Mouse (Mus musculus) liver, embryonic 15.5 days (tissue): ENCODE measurements around the gene Gm13277. TPM values are rescaled to one million over a fixed set of nuclear protein-coding genes. Genes with fewer than 3 reads are reported as not detected.
"Not testable (repeated sequence)": the region's sequence is repeated elsewhere in the genome, so short reads cannot be mapped to it uniquely, and the experiment has no call there.

ENCODE experiments used
- ATAC-seq: fragments of 200-750 bp; cut with Nextera tagmentation; 2 replicates; pipeline ENCODE4 v1.8.0; 2017; ENCODE audit warnings: moderate number of reproducible peaks, mild to moderate bottlenecking, moderate library complexity; ENCODE audit not compliant: insufficient read depth
- H3K27ac ChIP-seq: fragments of 300-500 bp; sonication (generic); replicated peaks from 2 replicates; pipeline ENCODE4 v1.5.1; 2015; ENCODE audit warnings: mild to moderate bottlenecking, inconsistent platforms
- H3K27me3 ChIP-seq: fragments of 300-500 bp; sonication (generic); 2 replicates; pipeline ENCODE4 v1.6.1; 2015; ENCODE audit warnings: mild to moderate bottlenecking, inconsistent platforms
- H3K36me3 ChIP-seq: fragments of 300-500 bp; sonication (generic); replicated peaks from 2 replicates; pipeline ENCODE4 v1.6.1; 2015; ENCODE audit warnings: moderate library complexity, mild to moderate bottlenecking, inconsistent platforms
- H3K4me1 ChIP-seq: fragments of 300-500 bp; sonication (generic); replicated peaks from 2 replicates; pipeline ENCODE4 v1.6.1; 2015; ENCODE audit warnings: inconsistent platforms
- H3K4me2 ChIP-seq: fragments of 300-500 bp; sonication (generic); 2 replicates; pipeline ENCODE4 v1.6.1; 2015; ENCODE audit warnings: moderate library complexity, mild to moderate bottlenecking, inconsistent platforms
- H3K4me3 ChIP-seq: fragments of 300-500 bp; sonication (generic); replicated peaks from 2 replicates; pipeline ENCODE4 v1.5.1; 2015; ENCODE audit warnings: mild to moderate bottlenecking, inconsistent platforms
- H3K9ac ChIP-seq: fragments of 300-500 bp; sonication (generic); 2 replicates; pipeline ENCODE4 v1.6.1; 2015; ENCODE audit warnings: moderate library complexity, mild to moderate bottlenecking, inconsistent platforms
- H3K9me3 ChIP-seq: fragments of 300-500 bp; sonication (generic); replicated peaks from 2 replicates; pipeline ENCODE4 v1.6.1; 2016; ENCODE audit warnings: inconsistent platforms
- WGBS: fragments of 180-500 bp; shearing (Covaris S2); methylation state at CpG from one replicate; pipeline ENCODE4 v1.1.7; 2015; ENCODE audit warnings: mixed read lengths; ENCODE audit not compliant: insufficient replicate concordance; 5-methylcytosine and 5-hydroxymethylcytosine counted together
- polyA plus RNA-seq: library from polyadenylated mRNA; unstranded; fragments of >200 nt; fragmentation: Nextera tagmentation; extraction: Ambion mirVana; gene quantifications from 2 replicates; pipeline ENCODE4 v1.2.1, GENCODE M21; 2015

Gene Gm13277
- polyA plus RNA-seq, 1 experiment from 2014 or later, result not detected

GRCm38 (mm10) chr4:88760431-88760830 is 28.0 kb upstream of the Gm13277 start:
- not testable (repeated sequence) for ATAC-seq, H3K9ac ChIP-seq, H3K27ac ChIP-seq, H3K4me1 ChIP-seq, H3K9me3 ChIP-seq, H3K36me3 ChIP-seq, H3K27me3 ChIP-seq
- 0% methylated on average over 27 of the region's 28 CpGs for WGBS
- H3K4me2 ChIP-seq, result peak overlapping the region; percentile 67
- peak overlapping the region; percentile 46 for H3K4me3 ChIP-seq

GRCm38 (mm10) chr4:88761776-88762175 is 26.7 kb upstream of the Gm13277 start:
- H3K9ac ChIP-seq, ATAC-seq: not testable (repeated sequence)

GRCm38 (mm10) chr4:88762341-88762740 is 26.1 kb upstream of the Gm13277 start:
- not testable (repeated sequence) for H3K27ac ChIP-seq, H3K27me3 ChIP-seq, ATAC-seq, H3K4me1 ChIP-seq, H3K36me3 ChIP-seq, H3K9ac ChIP-seq, H3K4me3 ChIP-seq, H3K4me2 ChIP-seq, H3K9me3 ChIP-seq
- 33% methylated on average over 9 of the region's 9 CpGs for WGBS

More at GRCm38 (mm10) chr4:88761776-88762175, 26.7 kb upstream of the Gm13277 start:
- not testable (repeated sequence) for H3K4me3 ChIP-seq, H3K27me3 ChIP-seq, H3K4me2 ChIP-seq, H3K9me3 ChIP-seq, H3K36me3 ChIP-seq, H3K4me1 ChIP-seq, H3K27ac ChIP-seq
- 50% methylated on average over 6 of the region's 8 CpGs for WGBS

- Histone ChIP-seq H3K4me3 (peak overlapping the region; percentile 48), H3K4me2 (peak overlapping the region; percentile 65)
- 2% methylated on average over 38 of the region's 42 CpGs for WGBS
- not testable (repeated sequence) for H3K27me3 ChIP-seq, H3K4me1 ChIP-seq, H3K9me3 ChIP-seq, H3K27ac ChIP-seq, ATAC-seq, H3K9ac ChIP-seq, H3K36me3 ChIP-seq
Measured at GRCm38 (mm10) chr4:88763384-88764018, 24.9 kb upstream of the Gm13277 start.

- not testable (repeated sequence) for ATAC-seq, H3K9me3 ChIP-seq, H3K4me3 ChIP-seq, H3K4me1 ChIP-seq, H3K4me2 ChIP-seq, H3K36me3 ChIP-seq, H3K27me3 ChIP-seq, H3K27ac ChIP-seq, H3K9ac ChIP-seq
- no CpG with 5 or more reads among the region's 32 CpGs for WGBS
Measured at GRCm38 (mm10) chr4:88773534-88773933, 14.9 kb upstream of the Gm13277 start, which contains the start of gene Gm13290. Gene Gm13290, plus strand, starts transcription at chr4:88773834.

- not testable (repeated sequence) for H3K36me3 ChIP-seq, H3K4me3 ChIP-seq, H3K27ac ChIP-seq, H3K4me2 ChIP-seq, H3K9me3 ChIP-seq, H3K9ac ChIP-seq, H3K4me1 ChIP-seq, ATAC-seq, H3K27me3 ChIP-seq
- no CpG with 5 or more reads among the region's 29 CpGs for WGBS
Measured at GRCm38 (mm10) chr4:88776622-88777021, 11.8 kb upstream of the Gm13277 start, which contains the start of gene Gm13289. Gene Gm13289, plus strand, starts transcription at chr4:88776922.

- not testable (repeated sequence) for H3K4me2 ChIP-seq, H3K36me3 ChIP-seq, H3K9ac ChIP-seq, ATAC-seq, H3K9me3 ChIP-seq, H3K27ac ChIP-seq, H3K27me3 ChIP-seq, H3K4me1 ChIP-seq, H3K4me3 ChIP-seq
- no CpG with 5 or more reads among the region's 29 CpGs for WGBS
Measured at GRCm38 (mm10) chr4:88779550-88779949, 8.9 kb upstream of the Gm13277 start, which contains the start of gene Gm13272. Gene Gm13272, plus strand, starts transcription at chr4:88779850.

GRCm38 (mm10) chr4:88780320-88780719 is 8.1 kb upstream of the Gm13277 start:
- not testable (repeated sequence) for H3K27me3 ChIP-seq, H3K9ac ChIP-seq, H3K36me3 ChIP-seq, ATAC-seq, H3K4me2 ChIP-seq, H3K9me3 ChIP-seq, H3K27ac ChIP-seq, H3K4me1 ChIP-seq, H3K4me3 ChIP-seq
- WGBS, result 49% methylated on average over 16 of the region's 18 CpGs

- WGBS, result 4% methylated on average over 4 of the region's 7 CpGs
- Histone ChIP-seq H3K4me2 (peak within 1 kb of the TSS; percentile 54), H3K4me3 (peak within 1 kb of the TSS; percentile 24; the same call in 1 of the 2 replicates)
Measured at GRCm38 (mm10) chr4:88781831-88782230, 6.6 kb upstream of the Gm13277 start, which contains the start of gene Ifnz. Gene Ifnz, plus strand, starts transcription at chr4:88782131.

GRCm38 (mm10) chr4:88782335-88782734 is 6.1 kb upstream of the Gm13277 start:
- ATAC-seq, H3K9me3 ChIP-seq, H3K4me1 ChIP-seq, H3K36me3 ChIP-seq, H3K27me3 ChIP-seq, H3K27ac ChIP-seq, H3K9ac ChIP-seq: not testable (repeated sequence)
- Histone ChIP-seq H3K4me3 (peak overlapping the region; percentile 24; the same call in 1 of the 2 replicates), H3K4me2 (peak overlapping the region; percentile 54)
- WGBS, result 0% methylated on average over 13 of the region's 31 CpGs

More at GRCm38 (mm10) chr4:88781831-88782230, 6.6 kb upstream of the Gm13277 start, which contains the start of gene Ifnz:
- not testable (repeated sequence) for H3K36me3 ChIP-seq, H3K27me3 ChIP-seq, H3K9ac ChIP-seq, H3K27ac ChIP-seq, H3K9me3 ChIP-seq, H3K4me1 ChIP-seq, ATAC-seq

- no CpG with 5 or more reads among the region's 27 CpGs for WGBS
- H3K36me3 ChIP-seq, result not testable (repeated sequence)
Measured at GRCm38 (mm10) chr4:88785409-88785808, 3.0 kb upstream of the Gm13277 start, which contains the start of gene Gm13276. Gene Gm13276, plus strand, starts transcription at chr4:88785709.

GRCm38 (mm10) chr4:88791250-88791649 is 2.8 kb downstream of the Gm13277 start, which contains the start of gene Gm13278:
Gene Gm13278, plus strand, starts transcription at chr4:88791550.
- not testable (repeated sequence) for H3K9me3 ChIP-seq, H3K27me3 ChIP-seq, H3K4me2 ChIP-seq, H3K36me3 ChIP-seq, H3K27ac ChIP-seq, ATAC-seq, H3K4me3 ChIP-seq, H3K9ac ChIP-seq, H3K4me1 ChIP-seq
- no CpG with 5 or more reads among the region's 28 CpGs for WGBS

More at GRCm38 (mm10) chr4:88785409-88785808, 3.0 kb upstream of the Gm13277 start, which contains the start of gene Gm13276:
- ATAC-seq, H3K27ac ChIP-seq, H3K9ac ChIP-seq, H3K27me3 ChIP-seq, H3K4me2 ChIP-seq, H3K4me3 ChIP-seq, H3K9me3 ChIP-seq, H3K4me1 ChIP-seq: not testable (repeated sequence)
